Mouse (Mus musculus) myocyte (in vitro differentiated cells): ENCODE results near the gene Olfr328.
"Not testable (repeated sequence)": the region's sequence is repeated elsewhere in the genome, so short reads cannot be mapped to it uniquely, and the experiment has no call there.

ENCODE experiments used
- CEBPB ChIP-seq: IDR thresholded peaks from 2 replicates; pipeline ENCODE4 v1.6.1; 2011; ENCODE audit warnings: mild to moderate bottlenecking, moderate library complexity; ENCODE audit not compliant: poor library complexity, insufficient read depth, severe bottlenecking
- E2F4 ChIP-seq: IDR thresholded peaks from one replicate; pipeline ENCODE4 v1.6.1; 2011; ENCODE audit warnings: mild to moderate bottlenecking, control low read depth, moderate library complexity; ENCODE audit not compliant: insufficient read depth
- MAX ChIP-seq: IDR thresholded peaks from one replicate; pipeline ENCODE4 v1.6.1; 2011; ENCODE audit warnings: low read depth, mild to moderate bottlenecking, control low read depth
- MYOG ChIP-seq, 3 experiments: IDR thresholded peaks; one replicate each; pipeline ENCODE4 v1.6.1; 2011; ENCODE audit warnings: control low read depth in 2 of 3, low read depth in 2 of 3, mild to moderate bottlenecking in 2 of 3; ENCODE audit not compliant: insufficient read length in 2 of 3, control insufficient read depth in 1 of 3, insufficient read depth in 1 of 3
- POLR2A ChIP-seq: IDR thresholded peaks from one replicate; pipeline ENCODE4 v1.6.1; 2011; ENCODE audit warnings: low read depth, mild to moderate bottlenecking, control low read depth, moderate library complexity; ENCODE audit not compliant: insufficient read length
- POLR2AphosphoS2 ChIP-seq: IDR thresholded peaks from one replicate; pipeline ENCODE4 v1.6.1; 2011; ENCODE audit warnings: low read depth, control low read depth; ENCODE audit not compliant: insufficient read length
- TCF12 ChIP-seq: IDR thresholded peaks from one replicate; pipeline ENCODE4 v1.6.1; 2011; ENCODE audit warnings: mild to moderate bottlenecking, control low read depth; ENCODE audit not compliant: poor library complexity, insufficient read depth, severe bottlenecking
- USF1 ChIP-seq: IDR thresholded peaks from one replicate; pipeline ENCODE4 v1.6.1; 2011; ENCODE audit warnings: low read depth, mild to moderate bottlenecking, control low read depth, moderate library complexity

DNA sequence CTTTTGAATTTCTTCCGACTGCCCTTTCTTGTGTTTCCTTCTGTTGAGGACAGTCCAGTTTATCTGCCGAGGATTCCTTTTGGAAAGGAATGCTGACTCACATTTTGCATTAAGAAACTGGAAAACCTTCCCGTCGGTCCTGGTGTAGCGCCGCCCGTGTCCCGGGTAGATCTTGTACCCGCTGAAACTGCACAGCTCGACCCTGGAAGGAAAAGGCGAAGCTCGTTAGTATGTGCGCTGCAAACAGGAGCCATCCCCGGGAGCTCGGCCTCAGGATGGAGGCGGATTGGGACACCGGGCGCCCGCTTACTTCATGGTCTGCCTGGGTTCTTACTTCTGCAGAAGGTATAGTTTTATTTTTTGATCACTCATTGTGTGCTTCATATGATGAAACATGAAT, 46.4 kb downstream of the Olfr328 start:
- TF ChIP-seq POLR2A; E2F4; USF1; POLR2AphosphoS2; MYOG (IDR thresholded peaks at IDR 0.05; ENCODE audit: control insufficient read depth in 1 of 3, insufficient read depth in 1 of 3, insufficient read length in 2 of 3, low read depth in 2 of 3); CEBPB; MAX; TCF12: not testable (repeated sequence)
